In the genomic region with DNA sequence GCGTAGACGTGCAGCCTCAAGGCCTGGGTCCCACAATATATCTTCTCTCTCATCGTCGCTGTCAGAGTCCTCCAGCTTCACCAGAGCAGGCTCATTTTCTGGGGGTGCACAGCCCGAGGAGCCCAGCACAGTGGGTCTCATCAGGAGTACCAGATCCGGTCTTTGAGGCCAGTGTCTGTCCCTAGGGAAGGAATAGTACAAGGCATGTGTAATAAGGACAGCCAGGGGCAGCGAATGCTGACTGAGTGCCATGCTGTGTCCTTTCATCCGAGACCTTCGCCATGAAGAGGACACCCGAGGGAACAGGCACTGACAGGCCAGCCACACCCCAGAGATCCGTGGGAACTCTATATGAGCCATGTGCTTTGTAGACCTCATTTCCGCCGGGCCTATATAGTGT, we compare ENCODE assay signal across 27 mouse cellular contexts. TPM values are rescaled to one million over a fixed set of nuclear protein-coding genes. Genes with fewer than 3 reads are reported as not detected.
DNase-seq lines count a peak whose midpoint lies in the region; ATAC-seq lines count a peak whose summit lies in the region.
"Had no signal": no experiment of that assay in that cellular context is flagged by ENCODE, and none has a peak within 500 bp of the region (broad histone marks: within the 10 kb centered on the region; RNA-seq: fewer than 3 reads in every experiment).

No protein-coding gene starts in this region.

- no peak overlapping the region for H3K4me2 ChIP-seq in neural tube, embryonic 13.5 days

- no peak overlapping the region for H3K4me3 ChIP-seq in neural tube, embryonic 13.5 days
- peak overlapping the region; percentile 71; the same call in 1 of the 2 replicates for H3K4me3 ChIP-seq in embryonic facial prominence, embryonic 10.5 days

- 89% methylated on average over 13 of the region's 13 CpGs for WGBS in neural tube, embryonic 13.5 days
- 89% methylated on average over 13 of the region's 13 CpGs for WGBS in embryonic facial prominence, embryonic 10.5 days

- H3K9ac ChIP-seq in neural tube, embryonic 13.5 days: 0 out of 2 replicates have a peak overlapping the region, but pooled peaks have one; percentile 22

- H3K36me3 ChIP-seq in neural tube, embryonic 13.5 days: no peaks in the 10 kb centered on the region
- H3K36me3 ChIP-seq in embryonic facial prominence, embryonic 10.5 days (replicated peaks): no peaks in the 10 kb centered on the region
- H3K36me3 ChIP-seq: embryonic facial prominence, embryonic 13.5 days; hindbrain, embryonic 10.5 days; hindbrain, embryonic 15.5 days had no signal

- peak; percentile 64 for DNase-seq in cerebellum, adult 11-12 months
- DNase-seq in frontal cortex, postnatal 10 days (ENCODE audit: low spot score in 2 of 2): peak; percentile 11 to 12
- DNase-seq in frontal cortex, postnatal 14 days (ENCODE audit: low spot score in 2 of 2): no peak
- DNase-seq in neural tube, embryonic 10.5 days (ENCODE audit: extremely low spot score, low spot score): no peak
- no peak for DNase-seq in embryonic facial prominence, embryonic 10.5 days (ENCODE audit: low spot score)
- DNase-seq in left cerebral cortex, postnatal 4 days: no peak
- DNase-seq: adrenal gland, postnatal 36 days; gastrocnemius, postnatal 10 days; kidney, adult 8-10 months had no signal

- H3K27ac ChIP-seq in neural tube, embryonic 13.5 days (replicated peaks): no peak overlapping the region
- no peak overlapping the region for H3K27ac ChIP-seq in embryonic facial prominence, embryonic 10.5 days (replicated peaks)
- H3K27ac ChIP-seq: embryonic facial prominence, embryonic 13.5 days; forebrain, embryonic 13.5 days had no signal

- H3K4me1 ChIP-seq in neural tube, embryonic 13.5 days (replicated peaks): peaks cover 6% of the 10 kb centered on the region
- H3K4me1 ChIP-seq in embryonic facial prominence, embryonic 10.5 days: peaks cover 5% of the 10 kb centered on the region; the same call in 1 of the 2 replicates

- H3K27me3 ChIP-seq in neural tube, embryonic 13.5 days: no peaks in the 10 kb centered on the region
- no peaks in the 10 kb centered on the region for H3K27me3 ChIP-seq in embryonic facial prominence, embryonic 10.5 days (replicated peaks; ENCODE audit: low read depth, poor library complexity, severe bottlenecking)
- H3K27me3 ChIP-seq: embryonic facial prominence, embryonic 13.5 days; forebrain, embryonic 13.5 days; hindbrain, embryonic 15.5 days; Patski had no signal

- no peak for ATAC-seq in cerebellum, adult (ENCODE audit: insufficient number of reproducible peaks, low FRiP score, low TSS enrichment)
- ATAC-seq in neural tube, embryonic 13.5 days (ENCODE audit: low read depth): no peak
- ATAC-seq: activated CD4-positive, CD25-positive, alpha-beta regulatory T cell, adult 4 months; forebrain, embryonic 13.5 days; inflammation-experienced regulatory T-cells, adult 6 months; intestine, postnatal 0 days; Patski had no signal

- intact Hi-C loops in left cerebral cortex, postnatal 4 days (cut with DNase I): no loop called here

- no peaks in the 10 kb centered on the region for H3K9me3 ChIP-seq in neural tube, embryonic 13.5 days
- no peaks in the 10 kb centered on the region for H3K9me3 ChIP-seq in embryonic facial prominence, embryonic 10.5 days
- H3K9me3 ChIP-seq: embryonic facial prominence, embryonic 13.5 days; forebrain, embryonic 13.5 days; hindbrain, embryonic 10.5 days; hindbrain, embryonic 15.5 days had no signal

RNA-seq across cellular contexts. Expression of a gene that starts 1.6 kb away (rescaled TPM):
- polyA plus RNA-seq in neural tube, embryonic 13.5 days (2015; fragmentation: Nextera tagmentation; extraction: Ambion mirVana): 5.6 and 6.0 TPM in 2 replicates
- 2.4 and 2.8 TPM in 2 replicates for polyA plus RNA-seq in embryonic facial prominence, embryonic 10.5 days (2016; fragmentation: Nextera tagmentation; extraction: Ambion mirVana)
- total RNA-seq in left cerebral cortex, postnatal 4 days (2021): 10 to 100 TPM; 13.7 to 17.3 TPM

RNA-seq across cellular contexts. Expression of a gene that starts 14.9 kb away (rescaled TPM):
- polyA plus RNA-seq in neural tube, embryonic 13.5 days (2015; fragmentation: Nextera tagmentation; extraction: Ambion mirVana): 149 and 152 TPM in 2 replicates
- 157 and 159 TPM in 2 replicates for polyA plus RNA-seq in embryonic facial prominence, embryonic 10.5 days (2016; fragmentation: Nextera tagmentation; extraction: Ambion mirVana)
- total RNA-seq in left cerebral cortex, postnatal 4 days (2021): 100 to 1,000 TPM; 198 to 213 TPM

RNA-seq across cellular contexts. Expression of a gene that starts 18.4 kb away (rescaled TPM):
- 170 and 189 TPM in 2 replicates for polyA plus RNA-seq in neural tube, embryonic 13.5 days (2015; fragmentation: Nextera tagmentation; extraction: Ambion mirVana)
- polyA plus RNA-seq in embryonic facial prominence, embryonic 10.5 days (2016; fragmentation: Nextera tagmentation; extraction: Ambion mirVana): 89.1 and 93.0 TPM in 2 replicates
- 100 to 1,000 TPM; 120 to 122 TPM for total RNA-seq in left cerebral cortex, postnatal 4 days (2021)

RNA-seq across cellular contexts. Expression of a gene that starts 42.0 kb away (rescaled TPM):
- polyA plus RNA-seq in neural tube, embryonic 13.5 days (2015; fragmentation: Nextera tagmentation; extraction: Ambion mirVana): 0.04 TPM in 1 of 2 replicates, not detected in the other
- not detected in 2 replicates for polyA plus RNA-seq in embryonic facial prominence, embryonic 10.5 days (2016; fragmentation: Nextera tagmentation; extraction: Ambion mirVana)
- total RNA-seq in left cerebral cortex, postnatal 4 days (2021): under 1 TPM; 0.06 to 0.08 TPM
- total RNA-seq: adrenal gland, adult 18-20 months; adrenal gland, postnatal 36 days; CH12.LX; gastrocnemius, postnatal 10 days; gastrocnemius, postnatal 4 days; heart, adult 2 months; heart, postnatal 25 days had no signal
- polyA plus RNA-seq: cortical plate, adult 2 months; embryonic facial prominence, embryonic 13.5 days; forebrain, embryonic 13.5 days; heart, adult 2 months; heart, embryonic 11.5 days; heart, embryonic 16.5 days; hindbrain, embryonic 10.5 days; inflammation-experienced regulatory T-cells, adult 6 months; intestine, postnatal 0 days; Patski had no signal

RNA-seq across cellular contexts. Expression of a gene that starts 43.2 kb away (rescaled TPM):
- polyA plus RNA-seq in neural tube, embryonic 13.5 days (2015; fragmentation: Nextera tagmentation; extraction: Ambion mirVana): 36.2 and 37.8 TPM in 2 replicates
- polyA plus RNA-seq in embryonic facial prominence, embryonic 10.5 days (2016; fragmentation: Nextera tagmentation; extraction: Ambion mirVana): 27.2 and 28.4 TPM in 2 replicates
- total RNA-seq in left cerebral cortex, postnatal 4 days (2021): 10 to 100 TPM; 35.1 to 36.6 TPM

Comparison
In these comparisons a context has a peak if more than half of its experiments do, and no peak if none do; other contexts are left out.
1. DNase-seq: peak in cerebellum, adult 11-12 months (single experiment) and frontal cortex, postnatal 10 days (2 of 2); none in frontal cortex, postnatal 14 days (0 of 2), neural tube, embryonic 10.5 days (single experiment), embryonic facial prominence, embryonic 10.5 days (single experiment) and left cerebral cortex, postnatal 4 days (single experiment).